Mouse (Mus musculus) embryonic facial prominence, embryonic 15.5 days (tissue): Measurements from ENCODE around the gene Ehd2. TPM values are rescaled to one million over a fixed set of nuclear protein-coding genes. Genes with fewer than 3 reads are reported as not detected.

ENCODE experiments used
- ATAC-seq: fragments of 200-750 bp; cut with Nextera tagmentation; 2 replicates; pipeline ENCODE4 v1.8.0; 2017; ENCODE audit warnings: low read depth, moderate TSS enrichment; ENCODE audit not compliant: insufficient number of reproducible peaks, low FRiP score, low TSS enrichment
- H3K27ac ChIP-seq: fragments of 300-500 bp; sonication (generic); replicated peaks from 2 replicates; pipeline ENCODE4 v1.5.1; 2015; ENCODE audit warnings: mild to moderate bottlenecking, inconsistent platforms
- H3K27me3 ChIP-seq: fragments of 300-500 bp; sonication (generic); 2 replicates; pipeline ENCODE4 v1.6.1; 2015; ENCODE audit warnings: inconsistent platforms
- H3K36me3 ChIP-seq: fragments of 300-500 bp; sonication (generic); 2 replicates; pipeline ENCODE4 v1.6.1; 2015; ENCODE audit warnings: mild to moderate bottlenecking, inconsistent platforms
- H3K4me1 ChIP-seq: fragments of 300-500 bp; sonication (generic); 2 replicates; pipeline ENCODE4 v1.6.1; 2015; ENCODE audit warnings: inconsistent platforms
- H3K4me2 ChIP-seq: fragments of 300-500 bp; sonication (generic); replicated peaks from 2 replicates; pipeline ENCODE4 v1.6.1; 2015; ENCODE audit warnings: mild to moderate bottlenecking, inconsistent platforms
- H3K4me3 ChIP-seq: fragments of 300-500 bp; sonication (generic); replicated peaks from 2 replicates; pipeline ENCODE4 v1.5.1; 2015; ENCODE audit warnings: mild to moderate bottlenecking, inconsistent platforms
- H3K9ac ChIP-seq: fragments of 300-500 bp; sonication (generic); 2 replicates; pipeline ENCODE4 v1.6.1; 2015; ENCODE audit warnings: inconsistent platforms
- H3K9me3 ChIP-seq: fragments of 300-500 bp; sonication (generic); replicated peaks from 2 replicates; pipeline ENCODE4 v1.6.1; 2016; ENCODE audit warnings: inconsistent platforms
- WGBS: fragments of 180-500 bp; shearing (Covaris S2); methylation state at CpG from one replicate; pipeline ENCODE4 v1.1.7; 2015; 5-methylcytosine and 5-hydroxymethylcytosine counted together
- polyA plus RNA-seq: library from polyadenylated mRNA; unstranded; fragments of >200 nt; fragmentation: Nextera tagmentation; extraction: Ambion mirVana; gene quantifications from 2 replicates; pipeline ENCODE4 v1.2.1, GENCODE M21; 2015

Ehd2 gene
- polyA plus RNA-seq, 1 experiment from 2014 or later = 73.3 TPM

DNA sequence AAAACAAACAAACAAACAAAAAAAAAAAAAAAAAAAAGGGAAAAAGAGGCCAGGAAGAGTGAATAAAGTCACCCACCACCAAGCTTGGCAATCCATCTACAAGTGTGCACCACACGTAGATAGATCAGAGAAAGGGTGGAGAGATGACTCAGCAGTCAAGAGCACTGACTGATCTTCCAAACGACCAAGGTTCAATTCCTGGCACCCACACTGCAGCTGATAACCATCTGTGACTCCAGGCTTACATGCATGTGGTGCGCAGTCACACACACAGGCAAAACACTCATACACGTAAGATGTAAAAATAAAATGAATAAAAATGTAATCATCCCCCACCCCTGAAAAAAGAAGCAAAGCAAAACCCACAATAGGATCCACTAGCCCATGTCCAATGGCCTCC is 35.7 kb upstream of the Ehd2 start:
- WGBS = 67% methylated on average over 4 of the region's 4 CpGs
- H3K27ac ChIP-seq = no peak overlapping the region; the same call in 1 of the 2 replicates
- ATAC-seq = no peak
- no peak overlapping the region for H3K4me2 ChIP-seq
- no peak overlapping the region for H3K9ac ChIP-seq
- H3K9me3 ChIP-seq = no peaks in the 10 kb centered on the region
- H3K36me3 ChIP-seq = peaks cover 10% of the 10 kb centered on the region
- no peaks in the 10 kb centered on the region for H3K27me3 ChIP-seq
- peaks cover 31% of the 10 kb centered on the region for H3K4me1 ChIP-seq
- no peak overlapping the region for H3K4me3 ChIP-seq

DNA sequence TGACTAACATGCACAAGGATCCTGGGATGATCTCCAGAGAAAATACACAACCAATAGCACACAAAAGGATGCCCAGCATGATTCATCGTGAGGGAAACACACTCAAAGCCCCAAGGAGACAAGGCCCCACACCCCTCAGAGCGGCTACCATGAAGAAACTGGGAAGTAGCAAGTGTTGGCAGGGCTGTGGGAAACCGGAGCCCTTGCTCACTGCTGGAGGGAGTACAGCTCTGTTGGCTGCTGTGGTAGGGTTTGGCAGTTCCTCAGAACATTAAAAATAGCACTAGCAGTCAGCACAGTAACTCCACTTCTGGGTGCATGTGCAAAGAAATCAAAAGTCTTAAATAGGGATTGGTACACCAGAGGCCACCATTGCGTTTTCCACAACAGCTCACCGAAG is 34.8 kb upstream of the Ehd2 start:
- Histone ChIP-seq H3K27ac (peak overlapping the region; percentile 31; the same call in 1 of the 2 replicates), H3K9ac (no peak overlapping the region), H3K4me1 (peaks cover 31% of the 10 kb centered on the region), H3K4me2 (no peak overlapping the region), H3K27me3 (no peaks in the 10 kb centered on the region), H3K4me3 (no peak overlapping the region), H3K9me3 (no peaks in the 10 kb centered on the region), H3K36me3 (peaks cover 14% of the 10 kb centered on the region)
- ATAC-seq = peak; percentile 72; the same call in 1 of the 2 replicates
- 73% methylated on average over 5 of the region's 5 CpGs for WGBS

DNA sequence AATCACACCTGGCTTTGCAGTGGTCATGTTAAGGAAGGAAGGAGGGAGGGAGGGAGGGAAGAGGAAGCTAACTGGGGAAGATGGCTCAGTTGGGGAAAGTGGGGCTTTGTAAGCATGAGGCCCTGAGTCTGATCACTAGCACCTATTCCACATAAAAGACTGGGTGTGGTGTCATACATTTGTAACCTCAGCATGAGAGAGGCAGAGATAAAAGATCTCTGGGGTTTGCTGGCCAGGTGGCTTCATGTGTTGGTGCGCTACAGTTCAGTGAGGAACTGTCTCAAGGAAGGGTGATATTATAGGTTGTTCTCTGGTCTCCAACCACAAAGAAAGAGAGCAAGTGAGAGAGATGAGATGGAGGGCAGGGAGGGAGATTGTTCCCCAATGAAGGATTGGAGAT is 34.3 kb upstream of the Ehd2 start:
- H3K9ac ChIP-seq = no peak overlapping the region

DNA sequence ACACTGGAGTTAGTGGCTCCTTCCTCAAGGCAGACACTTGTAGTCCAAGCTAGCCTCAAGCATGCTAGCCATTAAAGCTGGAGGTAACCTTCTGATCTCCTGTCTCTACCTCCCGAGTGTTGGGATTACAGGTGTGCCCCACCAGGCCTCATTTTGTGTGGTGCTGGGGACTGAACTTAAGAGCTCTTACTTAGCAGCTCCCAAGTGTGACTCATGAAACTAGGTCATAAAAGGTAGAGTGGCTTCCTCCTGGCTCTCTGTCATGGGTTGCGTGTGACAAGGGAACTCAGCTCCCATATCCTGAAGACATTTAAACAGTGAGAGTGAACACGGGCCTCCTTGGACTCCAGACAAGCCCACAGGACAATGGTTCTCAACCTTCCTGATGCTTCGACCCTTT is 26.4 kb upstream of the Ehd2 start:
- no peak overlapping the region for H3K4me3 ChIP-seq
- 96% methylated on average over 4 of the region's 4 CpGs for WGBS
- H3K9ac ChIP-seq = no peak overlapping the region
- H3K9me3 ChIP-seq = no peaks in the 10 kb centered on the region
- no peak overlapping the region for H3K4me2 ChIP-seq
- peaks cover 79% of the 10 kb centered on the region for H3K36me3 ChIP-seq
- H3K27ac ChIP-seq = no peak overlapping the region
- H3K4me1 ChIP-seq = no peaks in the 10 kb centered on the region
- H3K27me3 ChIP-seq = no peaks in the 10 kb centered on the region
- no peak for ATAC-seq

More for the DNA sequence above, 34.3 kb upstream of the Ehd2 start:
- no peak for ATAC-seq
- H3K4me2 ChIP-seq = no peak overlapping the region
- 92% methylated on average over 1 of the region's 1 CpGs for WGBS
- H3K4me3 ChIP-seq = no peak overlapping the region
- no peaks in the 10 kb centered on the region for H3K9me3 ChIP-seq
- peaks cover 19% of the 10 kb centered on the region for H3K36me3 ChIP-seq
- 0 out of 2 replicates have a peak overlapping the region, but pooled peaks have one; percentile 31 for H3K27ac ChIP-seq
- H3K27me3 ChIP-seq = no peaks in the 10 kb centered on the region
- H3K4me1 ChIP-seq = peaks cover 31% of the 10 kb centered on the region

DNA sequence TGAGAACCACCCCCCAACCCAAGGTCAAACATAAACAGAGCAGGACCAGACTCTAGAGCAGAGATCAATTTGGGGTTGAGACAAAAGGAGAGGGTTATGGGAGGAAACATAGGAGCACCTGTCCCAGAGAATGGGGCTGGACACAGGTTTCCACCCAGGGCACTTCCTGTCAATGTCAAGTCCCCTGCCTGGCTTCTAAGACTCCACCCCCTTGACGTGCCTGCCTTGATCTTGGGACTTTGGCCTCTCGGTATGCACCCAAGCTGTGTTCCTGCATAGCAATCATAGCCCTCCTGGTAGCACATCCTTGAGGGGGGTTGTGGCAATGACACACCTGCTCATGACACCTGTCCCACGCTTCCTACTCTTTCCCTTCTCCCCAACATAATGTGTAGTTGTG is 25.8 kb upstream of the Ehd2 start:
- Histone ChIP-seq H3K9ac (no peak overlapping the region), H3K27me3 (no peaks in the 10 kb centered on the region), H3K4me1 (no peaks in the 10 kb centered on the region), H3K9me3 (no peaks in the 10 kb centered on the region), H3K4me2 (no peak overlapping the region), H3K27ac (no peak overlapping the region), H3K4me3 (no peak overlapping the region), H3K36me3 (peaks cover 85% of the 10 kb centered on the region)
- ATAC-seq = no peak
- WGBS = 88% methylated on average over 3 of the region's 3 CpGs

DNA sequence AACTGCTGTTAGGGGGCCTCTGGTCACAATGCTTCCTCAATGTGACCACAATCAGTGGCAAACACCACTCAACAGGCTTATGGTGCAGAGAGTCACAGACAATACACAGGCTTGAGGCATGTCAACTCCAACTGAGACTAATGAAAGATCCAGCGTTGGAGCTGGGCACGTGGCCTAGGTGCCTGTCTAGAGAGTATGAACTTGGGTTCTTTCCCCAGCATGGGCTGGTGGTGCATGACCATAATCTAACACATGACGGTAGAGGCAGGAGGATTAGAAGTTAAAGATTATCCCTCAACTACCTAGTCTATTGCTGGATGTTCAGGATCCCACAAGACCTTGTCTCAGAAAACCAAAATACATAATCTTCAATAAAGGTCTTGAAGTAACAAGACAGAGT is 24.4 kb upstream of the Ehd2 start:
- Histone ChIP-seq H3K9ac (no peak overlapping the region), H3K36me3 (peaks cover 85% of the 10 kb centered on the region), H3K9me3 (no peaks in the 10 kb centered on the region), H3K4me2 (no peak overlapping the region), H3K4me3 (no peak overlapping the region), H3K27ac (no peak overlapping the region), H3K27me3 (no peaks in the 10 kb centered on the region), H3K4me1 (no peaks in the 10 kb centered on the region)
- no peak for ATAC-seq
- 94% methylated on average over 3 of the region's 3 CpGs for WGBS

DNA sequence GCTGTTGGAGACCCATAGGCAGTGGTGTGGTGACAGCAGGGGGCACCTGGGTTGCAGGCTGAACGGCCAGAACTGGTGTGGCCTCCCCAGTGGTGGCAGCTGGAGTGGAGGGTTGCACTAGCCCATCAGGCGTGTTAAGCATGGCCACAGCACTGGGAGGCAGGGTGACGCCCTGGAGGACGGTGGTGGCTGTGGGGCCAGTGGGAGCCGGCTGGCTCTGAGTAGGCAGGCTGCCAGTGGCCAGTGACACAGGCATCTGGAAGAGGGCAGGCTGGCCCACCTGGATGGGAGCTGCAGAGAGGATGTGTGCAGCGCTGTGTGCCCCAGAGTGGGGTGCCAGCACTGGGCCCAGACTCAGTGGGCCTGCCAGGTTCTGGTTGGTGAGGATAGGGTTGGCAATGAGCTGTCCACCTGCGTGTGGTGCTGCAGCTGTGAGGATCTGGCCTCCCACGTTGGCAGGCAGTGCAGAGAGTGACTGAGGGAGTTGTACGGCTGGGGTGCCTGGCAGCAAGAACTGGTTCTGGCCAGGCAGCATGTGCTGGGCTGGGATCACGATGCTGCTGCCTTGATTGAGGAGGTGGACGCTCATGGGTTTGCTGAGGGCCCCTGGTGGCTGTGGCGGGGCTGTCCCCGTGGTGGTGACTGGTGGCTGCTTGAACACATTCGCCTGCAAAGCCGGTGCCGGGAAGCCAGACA is 20.4 kb upstream of the Ehd2 start:
- peak; percentile 27; the same call in 1 of the 2 replicates for ATAC-seq
- H3K9me3 ChIP-seq = no peaks in the 10 kb centered on the region
- H3K4me2 ChIP-seq = no peak overlapping the region
- H3K27ac ChIP-seq = no peak overlapping the region
- peaks cover 65% of the 10 kb centered on the region for H3K36me3 ChIP-seq
- no peak overlapping the region for H3K4me3 ChIP-seq
- WGBS = 92% methylated on average over 16 of the region's 16 CpGs
- H3K27me3 ChIP-seq = no peaks in the 10 kb centered on the region
- no peak overlapping the region for H3K9ac ChIP-seq
- H3K4me1 ChIP-seq = no peaks in the 10 kb centered on the region

DNA sequence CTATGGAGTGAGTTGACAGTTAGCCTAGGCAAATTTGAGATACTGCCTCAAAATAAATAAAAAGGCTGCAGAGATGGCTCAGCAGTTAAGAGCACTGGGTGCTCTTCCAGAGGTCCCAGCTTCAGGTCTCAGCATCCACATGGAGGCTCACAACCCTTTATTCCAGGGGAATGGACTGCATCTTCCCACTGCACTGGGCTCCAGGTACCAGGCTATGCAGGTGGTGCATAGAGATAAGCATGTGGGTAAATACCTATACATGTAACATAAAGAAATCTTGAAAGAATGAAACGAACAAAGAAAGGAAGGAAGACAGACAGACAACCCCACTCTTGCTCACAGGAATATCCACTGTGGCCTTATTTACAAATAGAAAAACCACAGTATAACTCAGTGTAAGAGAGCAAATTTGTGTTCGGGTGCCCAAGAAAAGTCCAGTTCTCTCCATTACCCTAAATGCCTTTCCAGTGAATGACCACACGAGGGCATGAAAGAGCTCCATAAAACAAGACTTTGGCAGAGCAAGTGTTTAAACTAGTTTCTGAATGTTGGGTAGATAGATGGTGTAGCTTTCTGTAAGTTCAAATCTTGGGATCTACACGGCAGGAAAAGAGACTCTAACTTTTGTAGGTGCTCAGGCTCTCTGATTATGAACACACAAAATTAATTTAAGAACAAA is 15.5 kb upstream of the Ehd2 start:
- WGBS = 33% methylated on average over 4 of the region's 4 CpGs
- Histone ChIP-seq H3K27ac (0 out of 2 replicates have a peak overlapping the region, but pooled peaks have one; percentile 49), H3K36me3 (peaks cover 50% of the 10 kb centered on the region), H3K9me3 (no peaks in the 10 kb centered on the region), H3K9ac (no peak overlapping the region), H3K4me3 (no peak overlapping the region), H3K4me2 (no peak overlapping the region), H3K27me3 (no peaks in the 10 kb centered on the region), H3K4me1 (no peaks in the 10 kb centered on the region)
- no peak for ATAC-seq

DNA sequence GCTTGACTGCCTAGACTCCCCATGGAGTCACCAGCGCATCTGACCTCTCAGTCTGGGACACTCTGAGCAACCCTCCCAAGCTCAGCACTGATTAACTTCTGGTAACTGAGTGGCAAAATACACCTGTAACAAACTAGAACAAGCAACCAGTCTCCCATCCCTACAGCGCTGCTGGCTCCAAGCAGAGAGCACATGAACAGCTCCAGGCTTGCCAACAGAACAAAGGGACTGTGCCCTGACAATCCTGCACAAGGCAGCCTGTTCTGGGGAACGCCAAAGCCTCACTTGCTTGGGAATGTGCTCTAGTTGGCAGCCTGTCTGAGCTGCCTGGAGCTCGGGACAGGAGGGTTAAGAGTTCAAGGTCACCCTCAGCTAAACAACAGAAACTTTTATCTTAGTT is 14.2 kb upstream of the Ehd2 start:
- Histone ChIP-seq H3K36me3 (peaks cover 44% of the 10 kb centered on the region), H3K4me1 (no peaks in the 10 kb centered on the region), H3K9ac (no peak overlapping the region), H3K27me3 (no peaks in the 10 kb centered on the region), H3K4me2 (no peak overlapping the region), H3K27ac (no peak overlapping the region), H3K9me3 (no peaks in the 10 kb centered on the region), H3K4me3 (no peak overlapping the region)
- 68% methylated on average over 4 of the region's 4 CpGs for WGBS
- no peak for ATAC-seq

DNA sequence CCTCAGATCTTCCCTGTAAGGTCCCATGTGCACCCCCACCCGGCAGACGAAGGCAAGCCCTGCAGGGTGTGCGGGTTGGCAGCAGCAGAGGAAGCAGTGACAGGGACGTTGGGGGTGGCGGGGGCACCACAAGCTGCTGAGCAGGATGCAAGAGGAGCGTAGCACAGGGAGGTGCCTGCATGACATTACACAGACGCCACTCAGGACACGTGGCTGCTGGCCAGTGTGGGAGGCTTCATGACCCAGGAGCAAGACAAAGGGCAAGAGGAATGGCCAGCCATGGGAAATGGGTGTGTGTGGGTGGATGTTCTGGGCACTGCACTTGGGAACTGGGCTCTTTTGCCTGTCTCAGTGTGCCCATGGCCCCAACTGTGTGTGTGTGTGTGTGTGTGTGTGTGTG is 12.9 kb upstream of the Ehd2 start:
- Histone ChIP-seq H3K27me3 (no peaks in the 10 kb centered on the region), H3K9ac (no peak overlapping the region), H3K9me3 (no peaks in the 10 kb centered on the region), H3K4me3 (no peak overlapping the region), H3K36me3 (peaks cover 49% of the 10 kb centered on the region), H3K4me2 (no peak overlapping the region), H3K27ac (no peak overlapping the region), H3K4me1 (no peaks in the 10 kb centered on the region)
- WGBS = 78% methylated on average over 8 of the region's 8 CpGs
- ATAC-seq = no peak

DNA sequence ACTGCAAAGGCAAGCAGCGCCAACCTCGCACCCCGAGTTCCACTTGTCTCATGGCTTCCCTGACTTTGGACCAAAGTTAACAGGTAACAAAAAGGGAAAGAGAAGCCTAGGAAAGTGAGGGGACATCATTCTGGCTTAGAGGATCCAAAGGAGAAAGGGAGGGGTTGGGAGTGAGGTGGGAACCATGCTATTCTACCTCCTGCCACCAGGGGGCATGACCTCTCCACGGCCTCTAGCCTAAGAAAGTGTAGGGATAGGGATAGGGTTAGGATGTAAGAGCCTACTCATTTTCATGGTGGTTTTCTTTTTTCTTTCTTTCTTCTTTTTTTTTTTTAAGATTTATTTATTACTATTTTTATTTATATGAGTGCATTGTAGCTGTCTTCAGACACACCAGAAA is 8.5 kb upstream of the Ehd2 start:
- ATAC-seq = no peak
- no peaks in the 10 kb centered on the region for H3K9me3 ChIP-seq
- H3K4me1 ChIP-seq = no peaks in the 10 kb centered on the region
- 76% methylated on average over 4 of the region's 4 CpGs for WGBS
- peaks cover 73% of the 10 kb centered on the region for H3K36me3 ChIP-seq
- no peak overlapping the region for H3K4me3 ChIP-seq
- no peak overlapping the region for H3K4me2 ChIP-seq
- no peak overlapping the region for H3K9ac ChIP-seq
- H3K27me3 ChIP-seq = no peaks in the 10 kb centered on the region
- H3K27ac ChIP-seq = peak overlapping the region; percentile 69; the same call in 1 of the 2 replicates
